Mouse (Mus musculus) lung, postnatal 0 days (tissue): ENCODE measurements around the gene Ifngr1.

ENCODE experiments used
- CTCF ChIP-seq: IDR thresholded peaks from 2 replicates; pipeline ENCODE4 v1.5.1; 2016; ENCODE audit warnings: antibody characterized with exemption, mild to moderate bottlenecking
- EP300 ChIP-seq: IDR thresholded peaks from 2 replicates; pipeline ENCODE4 v1.6.1; 2016; ENCODE audit warnings: antibody characterized with exemption, mild to moderate bottlenecking, control low read depth

- TF ChIP-seq CTCF (no peak), EP300 (no peak)
Measured at GRCm38 (mm10) chr10:19570716-19571115, 21.0 kb upstream of the Ifngr1 start.
